Mouse (Mus musculus): ENCODE data around the gene Bmp2k.

DNA sequence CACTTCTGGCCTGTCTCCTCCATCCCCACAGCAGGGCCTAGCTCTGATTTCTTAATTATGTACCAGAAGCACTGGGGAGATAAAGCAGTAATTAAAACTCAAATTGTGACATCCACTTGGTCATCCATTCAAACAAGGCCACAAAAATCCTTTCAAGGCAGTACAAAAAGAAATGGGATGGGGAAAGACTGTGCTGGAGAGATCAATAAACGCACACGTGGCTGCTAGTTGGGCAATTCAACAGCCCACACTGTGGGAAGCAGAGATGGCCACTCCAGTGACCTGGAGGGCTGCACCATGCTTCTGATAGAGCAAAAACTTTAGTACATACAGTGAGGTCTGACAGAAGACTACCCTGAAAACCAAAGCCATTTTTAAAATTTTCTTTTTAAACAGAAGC lies 112.6 kb downstream of the Bmp2k start:
- TF ChIP-seq CTCF (IDR thresholded peaks at IDR 0.05; ENCODE audit: borderline replicate concordance, extremely low read depth, insufficient read depth, insufficient read length) (no peak), POLR2A (IDR thresholded peaks at IDR 0.05; ENCODE audit: borderline replicate concordance, extremely low read depth, insufficient read depth, insufficient read length, poor library complexity, severe bottlenecking) (no peak)

All from brain, embryonic 14.5 days (tissue).